Mouse (Mus musculus) liver, postnatal 0 days (tissue): ENCODE results near the gene Pygl.

Experiments
- CTCF ChIP-seq: sonication (generic); IDR thresholded peaks from 2 replicates; pipeline ENCODE4 v1.5.1; 2016; ENCODE audit warnings: antibody characterized with exemption, low read depth
- EP300 ChIP-seq: IDR thresholded peaks from 2 replicates; pipeline ENCODE4 v1.6.1; 2016; ENCODE audit warnings: antibody characterized with exemption, low read depth, mild to moderate bottlenecking

DNA sequence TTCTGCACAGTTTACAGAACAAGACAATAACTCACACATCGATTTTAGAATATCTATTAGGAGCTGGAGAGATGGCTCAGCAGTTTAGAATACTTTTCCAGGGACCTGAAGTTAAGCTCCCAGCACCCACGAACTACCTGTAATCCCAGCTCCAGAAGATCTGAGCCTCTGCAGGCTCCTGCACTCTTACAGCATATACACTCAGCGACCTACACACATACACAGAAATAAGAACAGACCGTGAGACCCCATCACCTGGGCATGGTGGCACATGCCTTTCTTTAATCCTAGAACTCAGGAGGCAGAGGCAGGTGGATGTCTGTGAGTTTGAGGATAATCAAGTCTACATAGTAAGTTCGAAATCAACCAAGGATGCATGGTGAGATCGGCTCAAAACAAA is 85.7 kb downstream of the Pygl start:
- TF ChIP-seq CTCF (no peak), EP300 (no peak)
